Mouse (Mus musculus) forebrain, embryonic 16.5 days (tissue): ENCODE measurements at regions not wholly inside any gene's neighbourhood (a gene's known extent, or its start where the extent isn't known, plus 50 kb on each side); places are given as distances from the start of the nearest gene placed in this dataset.

Source experiments
- ATAC-seq: fragments of 200-750 bp; cut with Nextera tagmentation; 2 replicates; pipeline ENCODE4 v1.8.0; 2017; ENCODE audit warnings: mild to moderate bottlenecking, moderate library complexity
- H3K27ac ChIP-seq: fragments of 300-500 bp; sonication (generic); 2 replicates; pipeline ENCODE4 v1.5.1; 2014; ENCODE audit warnings: low read length, control low read depth
- H3K27me3 ChIP-seq: fragments of 300-500 bp; sonication (generic); replicated peaks from 2 replicates; pipeline ENCODE4 v1.6.1; 2014; ENCODE audit warnings: low read length; ENCODE audit not compliant: control insufficient read depth, insufficient read depth
- H3K36me3 ChIP-seq: fragments of 300-500 bp; sonication (generic); 2 replicates; pipeline ENCODE4 v1.6.1; 2014; ENCODE audit not compliant: control insufficient read depth, insufficient read depth
- H3K4me1 ChIP-seq: fragments of 300-500 bp; sonication (generic); replicated peaks from 2 replicates; pipeline ENCODE4 v1.6.1; 2014; ENCODE audit warnings: low read length; ENCODE audit not compliant: control insufficient read depth, insufficient read depth
- H3K4me2 ChIP-seq: fragments of 300-500 bp; sonication (generic); 2 replicates; pipeline ENCODE4 v1.6.1; 2014; ENCODE audit warnings: mild to moderate bottlenecking, low read length, control low read depth
- H3K4me3 ChIP-seq: fragments of 300-500 bp; sonication (generic); replicated peaks from 2 replicates; pipeline ENCODE4 v1.5.1; 2014; ENCODE audit warnings: mild to moderate bottlenecking, low read length, control low read depth
- H3K9ac ChIP-seq: fragments of 300-500 bp; sonication (generic); replicated peaks from 2 replicates; pipeline ENCODE4 v1.6.1; 2014; ENCODE audit warnings: low read depth, low read length, control low read depth
- H3K9me3 ChIP-seq: fragments of 300-500 bp; sonication (generic); 2 replicates; pipeline ENCODE4 v1.6.1; 2016; ENCODE audit warnings: low read length; ENCODE audit not compliant: control insufficient read depth
- WGBS: fragments of 180-500 bp; shearing (Covaris S2); extraction: QIAGEN DNeasy Blood & Tissue Kit; methylation state at CpG from one replicate; pipeline ENCODE4 v1.1.7; 2014; 5-methylcytosine and 5-hydroxymethylcytosine counted together

GRCm38 (mm10) chr9:30554908-30555307 is 128.0 kb downstream of the Snx19 start:
- ATAC-seq = no peak
- Histone ChIP-seq H3K27me3 (no peaks in the 10 kb centered on the region), H3K4me2 (no peak overlapping the region), H3K36me3 (no peaks in the 10 kb centered on the region), H3K9ac (no peak overlapping the region), H3K4me3 (no peak overlapping the region), H3K27ac (no peak overlapping the region), H3K9me3 (no peaks in the 10 kb centered on the region), H3K4me1 (no peaks in the 10 kb centered on the region)
- 74% methylated on average over 2 of the region's 2 CpGs for WGBS

GRCm38 (mm10) chr9:30552721-30553120 is 125.8 kb downstream of the Snx19 start:
- H3K4me2 ChIP-seq = no peak overlapping the region
- no peaks in the 10 kb centered on the region for H3K4me1 ChIP-seq
- H3K27me3 ChIP-seq = no peaks in the 10 kb centered on the region
- no peak overlapping the region for H3K9ac ChIP-seq
- no peak overlapping the region for H3K4me3 ChIP-seq
- H3K36me3 ChIP-seq = no peaks in the 10 kb centered on the region
- 90% methylated on average over 8 of the region's 8 CpGs for WGBS
- H3K27ac ChIP-seq = no peak overlapping the region
- ATAC-seq = no peak
- H3K9me3 ChIP-seq = no peaks in the 10 kb centered on the region

GRCm38 (mm10) chr9:30549892-30550515 is 123.1 kb downstream of the Snx19 start:
- no peak overlapping the region for H3K4me2 ChIP-seq
- no peak for ATAC-seq
- 87% methylated on average over 5 of the region's 5 CpGs for WGBS

GRCm38 (mm10) chr9:30539858-30540257 is 113.0 kb downstream of the Snx19 start:
- WGBS = 88% methylated on average over 6 of the region's 6 CpGs
- no peak overlapping the region for H3K4me2 ChIP-seq
- no peak for ATAC-seq
- no peak overlapping the region for H3K27ac ChIP-seq
- no peaks in the 10 kb centered on the region for H3K4me1 ChIP-seq
- H3K4me3 ChIP-seq = no peak overlapping the region
- H3K9ac ChIP-seq = no peak overlapping the region
- H3K9me3 ChIP-seq = no peaks in the 10 kb centered on the region
- no peaks in the 10 kb centered on the region for H3K27me3 ChIP-seq
- H3K36me3 ChIP-seq = no peaks in the 10 kb centered on the region

More at GRCm38 (mm10) chr9:30549892-30550515, 123.1 kb downstream of the Snx19 start:
- Histone ChIP-seq H3K27ac (no peak overlapping the region), H3K36me3 (no peaks in the 10 kb centered on the region), H3K9ac (no peak overlapping the region), H3K9me3 (no peaks in the 10 kb centered on the region), H3K27me3 (no peaks in the 10 kb centered on the region), H3K4me3 (no peak overlapping the region), H3K4me1 (no peaks in the 10 kb centered on the region)

- Histone ChIP-seq H3K4me3 (no peak overlapping the region), H3K4me1 (peaks cover 12% of the 10 kb centered on the region), H3K36me3 (no peaks in the 10 kb centered on the region), H3K27me3 (no peaks in the 10 kb centered on the region), H3K9ac (no peak overlapping the region), H3K27ac (no peak overlapping the region), H3K9me3 (no peaks in the 10 kb centered on the region), H3K4me2 (no peak overlapping the region)
- WGBS = 52% methylated on average over 8 of the region's 8 CpGs
- ATAC-seq = no peak
Observed at GRCm38 (mm10) chr9:30536508-30537100, 109.7 kb downstream of the Snx19 start.

- Histone ChIP-seq H3K27me3 (no peaks in the 10 kb centered on the region), H3K4me3 (no peak overlapping the region), H3K9me3 (no peaks in the 10 kb centered on the region), H3K4me1 (peaks cover 12% of the 10 kb centered on the region), H3K4me2 (no peak overlapping the region), H3K36me3 (no peaks in the 10 kb centered on the region), H3K27ac (no peak overlapping the region), H3K9ac (no peak overlapping the region)
- WGBS = 57% methylated on average over 4 of the region's 4 CpGs
- ATAC-seq = no peak
Observed at GRCm38 (mm10) chr9:30534961-30535360, 108.1 kb downstream of the Snx19 start.

- peak overlapping the region; percentile 56 for H3K27ac ChIP-seq
Observed at GRCm38 (mm10) chr9:30533780-30534343, 107.0 kb downstream of the Snx19 start.

GRCm38 (mm10) chr9:30533091-30533779 is 106.3 kb downstream of the Snx19 start:
- Histone ChIP-seq H3K4me1 (peaks cover 12% of the 10 kb centered on the region), H3K4me3 (no peak overlapping the region), H3K4me2 (no peak overlapping the region), H3K9ac (no peak overlapping the region), H3K27ac (peak overlapping the region; percentile 56), H3K36me3 (no peaks in the 10 kb centered on the region), H3K27me3 (no peaks in the 10 kb centered on the region), H3K9me3 (no peaks in the 10 kb centered on the region)
- ATAC-seq = 0 out of 2 replicates have a peak, but pooled peaks have one; percentile 26
- whole genome bisulfite sequencing = 73% methylated on average over 9 of the region's 9 CpGs

More at GRCm38 (mm10) chr9:30533780-30534343, 107.0 kb downstream of the Snx19 start:
- ATAC-seq = peak; percentile 93
- Histone ChIP-seq H3K4me2 (peak overlapping the region; percentile 34), H3K9ac (no peak overlapping the region), H3K4me3 (no peak overlapping the region), H3K36me3 (no peaks in the 10 kb centered on the region), H3K4me1 (peaks cover 12% of the 10 kb centered on the region), H3K27me3 (no peaks in the 10 kb centered on the region), H3K9me3 (no peaks in the 10 kb centered on the region)
- 23% methylated on average over 11 of the region's 11 CpGs for WGBS

GRCm38 (mm10) chr9:30525086-30525485 is 98.2 kb downstream of the Snx19 start:
- Histone ChIP-seq H3K4me2 (no peak overlapping the region), H3K4me3 (no peak overlapping the region), H3K27me3 (no peaks in the 10 kb centered on the region), H3K9me3 (no peaks in the 10 kb centered on the region), H3K36me3 (no peaks in the 10 kb centered on the region), H3K9ac (no peak overlapping the region), H3K4me1 (peaks cover 3% of the 10 kb centered on the region; the same call in 1 of the 2 replicates), H3K27ac (no peak overlapping the region)
- WGBS = 69% methylated on average over 5 of the region's 5 CpGs
- no peak for ATAC-seq
